Mouse (Mus musculus): Measurements from ENCODE around the gene Mgat2. TPM values are rescaled to one million over a fixed set of nuclear protein-coding genes. Genes with fewer than 3 reads are reported as not detected.

Mgat2 gene
- total RNA-seq, 4 experiments from 2014 or later, result 26.7 to 28.9 (median 27.3) TPM

GRCm38 (mm10) chr12:69211057-69211456 is 27.1 kb downstream of the Mgat2 start:
- no peak for DNase-seq (ENCODE audit: low spot score in 2 of 2)

- no peak for DNase-seq (ENCODE audit: low spot score in 2 of 2)
These were observed 29.3 kb downstream of the Mgat2 start for GRCm38 (mm10) chr12:69213186-69213777.

GRCm38 (mm10) chr12:69214393-69214792 is 30.4 kb downstream of the Mgat2 start:
- DNase-seq (ENCODE audit: low spot score in 2 of 2), result no peak

- DNase-seq (ENCODE audit: low spot score in 2 of 2), result peak; percentile 65 to 77
These were observed 31.2 kb downstream of the Mgat2 start for GRCm38 (mm10) chr12:69215000-69215785.

- no peak for DNase-seq (ENCODE audit: low spot score in 2 of 2)
These were observed 32.6 kb downstream of the Mgat2 start for GRCm38 (mm10) chr12:69216587-69216986.

DNA sequence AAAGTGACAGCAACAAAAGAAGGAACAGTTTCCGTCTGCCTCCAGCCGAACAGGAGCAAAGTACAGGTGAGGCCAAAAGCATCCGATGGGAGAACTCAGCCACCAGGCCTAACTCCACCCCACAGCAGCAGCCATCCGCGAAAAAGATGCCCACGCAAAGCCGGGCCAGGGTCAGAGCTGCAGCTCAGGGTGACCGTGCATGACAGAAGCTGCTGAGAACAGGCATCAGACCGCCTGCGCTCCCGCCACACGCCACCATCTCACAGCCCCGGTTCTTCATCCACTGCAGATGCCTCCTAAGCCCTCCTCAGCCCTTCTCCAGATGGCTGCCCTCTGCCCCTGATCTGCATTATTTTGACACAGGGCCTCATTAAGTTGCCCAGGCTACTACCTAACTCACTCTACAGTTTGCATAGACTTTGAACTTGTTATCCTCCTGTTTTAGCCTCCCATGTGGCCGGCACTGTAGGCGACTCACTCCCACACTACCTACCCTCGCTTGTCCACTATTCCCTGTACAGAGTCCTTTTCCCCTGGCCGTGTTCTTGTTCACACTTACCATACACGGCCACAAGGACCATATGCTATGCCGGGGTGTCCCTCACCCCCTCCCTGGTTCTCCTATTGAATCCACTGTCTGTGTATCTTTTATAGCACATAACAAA is 36.8 kb downstream of the Mgat2 start:
- no peak for DNase-seq (ENCODE audit: low spot score in 2 of 2)

- DNase-seq (ENCODE audit: low spot score in 2 of 2), result peak; percentile 51 to 78
These were observed 44.0 kb downstream of the Mgat2 start, which contains the start of gene Pole2 for GRCm38 (mm10) chr12:69227776-69228466. Gene Pole2 (minus strand): TSS chr12:69228195.

DNA sequence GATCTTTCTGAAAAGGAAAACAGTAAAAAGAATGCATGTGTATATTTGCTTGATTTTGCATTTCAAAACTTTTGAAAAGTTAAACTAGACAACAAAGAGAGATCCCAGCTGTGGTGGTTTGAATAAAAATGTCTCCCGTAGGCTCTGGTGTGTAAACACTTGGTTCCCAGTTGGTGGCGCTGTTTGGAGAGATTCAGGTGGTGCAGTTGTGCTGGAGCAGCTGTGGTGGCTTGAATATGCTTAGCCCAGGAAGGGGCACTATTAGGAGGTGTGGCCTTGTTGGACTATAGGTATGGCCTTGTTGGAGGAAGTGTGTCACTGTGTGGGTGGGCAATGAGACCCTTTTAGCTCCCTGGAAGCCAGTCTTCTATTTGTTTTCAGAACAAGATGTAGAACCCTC is 45.3 kb downstream of the Mgat2 start:
- DNase-seq (ENCODE audit: low spot score in 2 of 2), result no peak

GRCm38 (mm10) chr12:69235782-69236181 is 51.8 kb downstream of the Mgat2 start:
- DNase-seq (ENCODE audit: low spot score in 2 of 2), result no peak

Small RNA genes within 50 kb of the gene (microRNA-seq; reads per million reads assigned to microRNA genes)
- gene Gm47287, result 0 reads per million in 2 experiments
- gene Gm47295, result 0.32 to 5.1 reads per million in 2 experiments

Other genes starting within 250 kb of the Mgat2 start
- 1,000 to 10,000 TPM; 1,074 to 1,561 (median 1,323) TPM for gene Rps29, start 25.0 kb upstream of the Mgat2 start, total RNA-seq (2022)
- gene Lrr1, start 15.3 kb upstream of the Mgat2 start, total RNA-seq (2022), result not detected
- 100 to 1,000 TPM; 153 to 207 (median 179) TPM for gene Rpl36al, start 74 bp upstream of the Mgat2 start, total RNA-seq (2022)
- gene Gm49383, start 12.9 kb downstream of the Mgat2 start, total RNA-seq (2022), result 1 to 10 TPM; 6.2 to 8.3 (median 7.0) TPM
- gene Dnaaf2, start 14.3 kb downstream of the Mgat2 start, total RNA-seq (2022), result 1 to 10 TPM; 1.0 to 1.9 (median 1.4) TPM
- gene Gm49384, start 20.1 kb downstream of the Mgat2 start, total RNA-seq (2022), result 1 to 10 TPM; 2.5 to 5.0 (median 3.8) TPM
- gene Pole2, start 44.0 kb downstream of the Mgat2 start, total RNA-seq (2022), result 1 to 10 TPM in 1 of 4 experiments, under 1 TPM in 3; 0.71 to 1.0 (median 0.80) TPM
- 10 to 100 TPM; 16.0 to 24.5 (median 17.5) TPM for gene Klhdc1, start 57.0 kb downstream of the Mgat2 start, total RNA-seq (2022)
- 100 to 1,000 TPM; 121 to 127 (median 123) TPM for gene Klhdc2, start 112.5 kb downstream of the Mgat2 start, total RNA-seq (2022)
- 10 to 100 TPM; 47.0 to 54.0 (median 50.5) TPM for gene Nemf, start 173.0 kb downstream of the Mgat2 start, total RNA-seq (2022)
- gene Arf6, start 188.0 kb downstream of the Mgat2 start, total RNA-seq (2022), result 10 to 100 TPM; 38.7 to 56.0 (median 49.2) TPM
- gene Gm9887, start 188.3 kb downstream of the Mgat2 start, total RNA-seq (2022), result 1 to 10 TPM in 1 of 4 experiments, under 1 TPM in 1, not detected in 2; 0.98 to 1.9 TPM

Data from layer of hippocampus, adult 8-10 months (tissue).